Mouse (Mus musculus) forebrain, embryonic 14.5 days (tissue): Measurements from ENCODE around the gene Erc2. TPM values are rescaled to one million over a fixed set of nuclear protein-coding genes. Genes with fewer than 3 reads are reported as not detected.

Source experiments
- ATAC-seq: fragments of 200-750 bp; cut with Nextera tagmentation; 2 replicates; pipeline ENCODE4 v1.8.0; 2017; ENCODE audit warnings: mild to moderate bottlenecking, moderate library complexity
- DNase-seq: peaks from one replicate; pipeline ENCODE4 v3.0.0-alpha.2; 2015; ENCODE audit warnings: low spot score
- H3K27ac ChIP-seq: fragments of 300-500 bp; sonication (generic); 2 replicates; pipeline ENCODE4 v1.5.1; 2014; ENCODE audit warnings: low read depth, mild to moderate bottlenecking, control low read depth, low read length, moderate library complexity
- H3K27me3 ChIP-seq: fragments of 300-500 bp; sonication (generic); replicated peaks from 2 replicates; pipeline ENCODE4 v1.6.1; 2014; ENCODE audit warnings: low read length, control low read depth, mixed read lengths; ENCODE audit not compliant: control insufficient read depth, insufficient read depth
- H3K36me3 ChIP-seq: fragments of 300-500 bp; sonication (generic); 2 replicates; pipeline ENCODE4 v1.6.1; 2014; ENCODE audit warnings: low read length, control low read depth; ENCODE audit not compliant: control insufficient read depth, insufficient read depth
- H3K4me1 ChIP-seq: fragments of 300-500 bp; sonication (generic); 2 replicates; pipeline ENCODE4 v1.6.1; 2014; ENCODE audit warnings: antibody characterized with exemption, low read length, control low read depth; ENCODE audit not compliant: control insufficient read depth, insufficient read depth
- H3K4me2 ChIP-seq: fragments of 300-500 bp; sonication (generic); 2 replicates; pipeline ENCODE4 v1.6.1; 2014; ENCODE audit warnings: mild to moderate bottlenecking, control low read depth, low read length
- H3K4me3 ChIP-seq: fragments of 300-500 bp; sonication (generic); 2 replicates; pipeline ENCODE4 v1.5.1; 2014; ENCODE audit warnings: low read depth, low read length, control low read depth
- H3K9ac ChIP-seq: fragments of 300-500 bp; sonication (generic); 2 replicates; pipeline ENCODE4 v1.6.1; 2014; ENCODE audit warnings: mild to moderate bottlenecking, low read length, control low read depth, moderate library complexity
- H3K9me3 ChIP-seq: fragments of 300-500 bp; sonication (generic); replicated peaks from 2 replicates; pipeline ENCODE4 v1.6.1; 2016; ENCODE audit warnings: low read length, control low read depth, mixed read lengths; ENCODE audit not compliant: control insufficient read depth
- WGBS: fragments of 180-500 bp; shearing (Covaris S2); extraction: QIAGEN DNeasy Blood & Tissue Kit; methylation state at CpG from one replicate; pipeline ENCODE4 v1.1.7; 2014; 5-methylcytosine and 5-hydroxymethylcytosine counted together
- polyA plus RNA-seq: library from polyadenylated mRNA; unstranded; fragments of >200 nt; fragmentation: Nextera tagmentation; extraction: Ambion mirVana; gene quantifications from 2 replicates; pipeline ENCODE4 v1.2.1, GENCODE M21; 2014

Erc2 gene
- polyA plus RNA-seq, 1 experiment from 2014 or later, result 40.6 TPM

- no peaks in the 10 kb centered on the region for H3K4me1 ChIP-seq
- no peak overlapping the region for H3K9ac ChIP-seq
- H3K4me3 ChIP-seq, result no peak overlapping the region
- DNase-seq (no peak), ATAC-seq (no peak)
- 84% methylated on average over 5 of the region's 5 CpGs for WGBS
- H3K9me3 ChIP-seq, result no peaks in the 10 kb centered on the region
- H3K27ac ChIP-seq, result no peak overlapping the region
- H3K27me3 ChIP-seq, result no peaks in the 10 kb centered on the region
- H3K36me3 ChIP-seq, result no peaks in the 10 kb centered on the region
- no peak overlapping the region for H3K4me2 ChIP-seq
Measured at GRCm38 (mm10) chr14:28405277-28405840, 783.1 kb downstream of the Erc2 start.

GRCm38 (mm10) chr14:28409390-28409789 is 787.2 kb downstream of the Erc2 start:
- Histone ChIP-seq H3K4me3 (no peak overlapping the region), H3K36me3 (no peaks in the 10 kb centered on the region), H3K4me1 (no peaks in the 10 kb centered on the region), H3K9me3 (no peaks in the 10 kb centered on the region), H3K9ac (no peak overlapping the region), H3K27ac (no peak overlapping the region), H3K27me3 (no peaks in the 10 kb centered on the region), H3K4me2 (no peak overlapping the region)
- 90% methylated on average over 1 of the region's 1 CpGs for WGBS
- DNase-seq (no peak), ATAC-seq (no peak)

GRCm38 (mm10) chr14:28409796-28410347 is 787.6 kb downstream of the Erc2 start:
- Histone ChIP-seq H3K4me2 (no peak overlapping the region), H3K36me3 (no peaks in the 10 kb centered on the region), H3K4me1 (no peaks in the 10 kb centered on the region), H3K27ac (no peak overlapping the region), H3K4me3 (no peak overlapping the region), H3K9me3 (no peaks in the 10 kb centered on the region), H3K9ac (no peak overlapping the region), H3K27me3 (no peaks in the 10 kb centered on the region)
- ATAC-seq (no peak), DNase-seq (no peak)
- WGBS, result 90% methylated on average over 4 of the region's 4 CpGs

GRCm38 (mm10) chr14:28410789-28411225 is 788.6 kb downstream of the Erc2 start:
- no peaks in the 10 kb centered on the region for H3K36me3 ChIP-seq
- 66% methylated on average over 13 of the region's 13 CpGs for WGBS
- no peaks in the 10 kb centered on the region for H3K9me3 ChIP-seq
- DNase-seq, result peak; percentile 28
- no peak overlapping the region for H3K4me3 ChIP-seq
- H3K9ac ChIP-seq, result no peak overlapping the region
- H3K4me1 ChIP-seq, result no peaks in the 10 kb centered on the region
- peak overlapping the region; percentile 33; the same call in 1 of the 2 replicates for H3K27ac ChIP-seq
- no peak overlapping the region for H3K4me2 ChIP-seq
- H3K27me3 ChIP-seq, result no peaks in the 10 kb centered on the region
- ATAC-seq, result no peak

- Histone ChIP-seq H3K27me3 (no peaks in the 10 kb centered on the region), H3K9me3 (no peaks in the 10 kb centered on the region), H3K9ac (no peak overlapping the region), H3K4me3 (no peak overlapping the region), H3K27ac (no peak overlapping the region), H3K4me1 (peaks cover 9% of the 10 kb centered on the region), H3K36me3 (no peaks in the 10 kb centered on the region), H3K4me2 (no peak overlapping the region)
- ATAC-seq (no peak), DNase-seq (no peak)
- 64% methylated on average over 8 of the region's 8 CpGs for WGBS
Measured at GRCm38 (mm10) chr14:28412252-28412995, 790.2 kb downstream of the Erc2 start.

GRCm38 (mm10) chr14:28413516-28413915 is 791.3 kb downstream of the Erc2 start:
- no peak overlapping the region for H3K4me3 ChIP-seq
- H3K9me3 ChIP-seq, result no peaks in the 10 kb centered on the region
- no peak overlapping the region for H3K9ac ChIP-seq
- ATAC-seq (no peak), DNase-seq (no peak)
- WGBS, result 87% methylated on average over 7 of the region's 7 CpGs
- H3K4me2 ChIP-seq, result no peak overlapping the region
- H3K27ac ChIP-seq, result no peak overlapping the region
- H3K36me3 ChIP-seq, result no peaks in the 10 kb centered on the region
- peaks cover 12% of the 10 kb centered on the region for H3K4me1 ChIP-seq
- no peaks in the 10 kb centered on the region for H3K27me3 ChIP-seq

- Histone ChIP-seq H3K9ac (no peak overlapping the region), H3K4me2 (no peak overlapping the region), H3K4me3 (no peak overlapping the region), H3K27ac (peak overlapping the region; percentile 27; the same call in 1 of the 2 replicates), H3K36me3 (no peaks in the 10 kb centered on the region), H3K9me3 (no peaks in the 10 kb centered on the region), H3K27me3 (no peaks in the 10 kb centered on the region), H3K4me1 (peaks cover 12% of the 10 kb centered on the region)
- DNase-seq (peak; percentile 33), ATAC-seq (peak; percentile 63; the same call in 1 of the 2 replicates)
- 17% methylated on average over 8 of the region's 8 CpGs for WGBS
Measured at GRCm38 (mm10) chr14:28417019-28417418, 794.8 kb downstream of the Erc2 start.

GRCm38 (mm10) chr14:28418497-28418896 is 796.3 kb downstream of the Erc2 start:
- Histone ChIP-seq H3K27ac (no peak overlapping the region), H3K36me3 (no peaks in the 10 kb centered on the region), H3K27me3 (no peaks in the 10 kb centered on the region), H3K4me2 (no peak overlapping the region), H3K9me3 (no peaks in the 10 kb centered on the region), H3K4me1 (peaks cover 12% of the 10 kb centered on the region), H3K9ac (no peak overlapping the region), H3K4me3 (no peak overlapping the region)
- WGBS, result 81% methylated on average over 4 of the region's 4 CpGs
- peak; percentile 27 for DNase-seq
- ATAC-seq, result no peak

- no peaks in the 10 kb centered on the region for H3K9me3 ChIP-seq
- H3K9ac ChIP-seq, result no peak overlapping the region
- DNase-seq (peak; percentile 68), ATAC-seq (no peak)
- no peak overlapping the region for H3K4me3 ChIP-seq
- H3K27me3 ChIP-seq, result no peaks in the 10 kb centered on the region
- no peak overlapping the region for H3K4me2 ChIP-seq
- peaks cover 12% of the 10 kb centered on the region for H3K4me1 ChIP-seq
- no peak overlapping the region for H3K27ac ChIP-seq
- H3K36me3 ChIP-seq, result no peaks in the 10 kb centered on the region
- WGBS, result 48% methylated on average over 9 of the region's 9 CpGs
Measured at GRCm38 (mm10) chr14:28419188-28419587, 797.0 kb downstream of the Erc2 start.
